Mouse (Mus musculus): ENCODE results near the gene Adamts6. TPM values are rescaled to one million over a fixed set of nuclear protein-coding genes. Genes with fewer than 3 reads are reported as not detected.

Adamts6 gene
- polyA plus RNA-seq, 1 experiment: not detected

DNA sequence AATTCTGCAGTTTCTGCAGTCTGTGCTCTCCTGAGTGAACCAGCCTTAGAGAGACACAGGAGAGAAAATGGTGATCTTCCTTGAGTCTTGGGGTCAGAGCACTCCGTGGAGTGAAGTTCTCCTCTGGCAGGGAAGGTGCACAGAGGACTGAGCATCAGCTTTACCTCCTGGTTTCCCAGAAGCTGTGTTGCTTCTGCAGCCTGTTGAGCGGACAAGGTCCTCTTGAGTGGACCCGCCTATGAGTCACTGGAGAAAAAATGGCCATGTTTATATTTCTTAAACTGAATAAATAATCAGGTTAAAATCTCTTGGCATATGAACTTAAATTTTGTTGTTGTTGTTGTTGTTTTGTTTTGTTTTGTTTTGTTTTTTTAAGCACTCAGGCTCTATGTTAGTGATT is 41.7 kb downstream of the Adamts6 start:
- H3K9me3 ChIP-seq (ENCODE audit: control insufficient read depth, low read length): no peaks in the 10 kb centered on the region

DNA sequence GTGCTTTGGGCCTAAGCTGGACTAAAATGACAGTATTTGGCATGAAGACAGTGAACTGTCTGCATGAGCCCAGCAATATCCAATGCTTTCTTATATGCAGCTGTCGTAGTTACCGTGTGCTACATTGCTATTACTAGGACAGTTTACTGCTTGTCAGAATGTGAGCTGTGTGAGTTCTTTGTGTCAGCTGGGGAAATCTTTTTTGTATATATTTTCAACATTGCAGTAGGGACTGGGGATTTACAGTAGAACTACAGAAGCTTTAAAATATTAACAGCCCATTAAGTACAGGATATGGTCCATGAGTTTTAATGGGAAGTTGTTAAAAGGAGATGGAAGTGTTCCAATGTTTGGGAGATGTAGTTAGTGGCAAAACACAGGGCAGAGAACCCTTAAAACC is 42.1 kb downstream of the Adamts6 start:
- H3K4me3 ChIP-seq (replicated peaks): no peak overlapping the region
- no peaks in the 10 kb centered on the region for H3K9me3 ChIP-seq (ENCODE audit: control insufficient read depth, low read length)
- H3K36me3 ChIP-seq (ENCODE audit: control insufficient read depth): no peaks in the 10 kb centered on the region
- no peak for TF ChIP-seq GATA1 (IDR thresholded peaks at IDR 0.05; ENCODE audit: low read length)
- TF ChIP-seq TAL1 (IDR thresholded peaks at IDR 0.05; ENCODE audit: low read length): no peak
- no peaks in the 10 kb centered on the region for H3K4me1 ChIP-seq (ENCODE audit: control insufficient read depth)
- H3K27me3 ChIP-seq (ENCODE audit: control insufficient read depth): no peaks in the 10 kb centered on the region

More for the DNA sequence above, 41.7 kb downstream of the Adamts6 start:
- Histone ChIP-seq H3K27me3 (ENCODE audit: control insufficient read depth) (no peaks in the 10 kb centered on the region), H3K4me1 (ENCODE audit: control insufficient read depth) (no peaks in the 10 kb centered on the region), H3K36me3 (ENCODE audit: control insufficient read depth) (no peaks in the 10 kb centered on the region), H3K4me3 (replicated peaks) (no peak overlapping the region)
- TF ChIP-seq TAL1 (IDR thresholded peaks at IDR 0.05; ENCODE audit: low read length) (no peak), GATA1 (IDR thresholded peaks at IDR 0.05; ENCODE audit: low read length) (no peak)

DNA sequence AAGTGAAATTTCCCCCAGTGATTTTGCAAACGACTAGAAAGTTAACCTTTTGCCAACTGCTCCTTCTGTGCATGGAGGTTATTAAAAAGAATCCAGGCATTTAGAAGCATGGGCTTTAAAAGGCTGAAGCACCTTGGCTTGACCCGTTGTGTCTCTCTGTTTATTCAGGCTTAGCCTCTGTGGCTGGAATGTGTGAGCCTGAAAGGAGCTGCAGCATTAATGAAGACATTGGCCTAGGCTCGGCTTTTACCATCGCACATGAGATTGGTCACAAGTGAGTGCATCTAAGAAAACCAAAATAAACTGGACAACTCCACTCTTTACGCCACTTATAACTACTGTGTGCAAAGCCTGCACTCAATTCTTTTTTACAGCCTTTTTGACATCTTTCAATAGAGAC is 65.0 kb downstream of the Adamts6 start:
- H3K4me3 ChIP-seq (replicated peaks): no peak overlapping the region
- H3K4me1 ChIP-seq (ENCODE audit: control insufficient read depth): no peaks in the 10 kb centered on the region
- H3K36me3 ChIP-seq (ENCODE audit: control insufficient read depth): no peaks in the 10 kb centered on the region
- TF ChIP-seq TAL1 (IDR thresholded peaks at IDR 0.05; ENCODE audit: low read length): no peak
- no peak for TF ChIP-seq GATA1 (IDR thresholded peaks at IDR 0.05; ENCODE audit: low read length)
- H3K27me3 ChIP-seq (ENCODE audit: control insufficient read depth): no peaks in the 10 kb centered on the region
- no peaks in the 10 kb centered on the region for H3K9me3 ChIP-seq (ENCODE audit: control insufficient read depth, low read length)

DNA sequence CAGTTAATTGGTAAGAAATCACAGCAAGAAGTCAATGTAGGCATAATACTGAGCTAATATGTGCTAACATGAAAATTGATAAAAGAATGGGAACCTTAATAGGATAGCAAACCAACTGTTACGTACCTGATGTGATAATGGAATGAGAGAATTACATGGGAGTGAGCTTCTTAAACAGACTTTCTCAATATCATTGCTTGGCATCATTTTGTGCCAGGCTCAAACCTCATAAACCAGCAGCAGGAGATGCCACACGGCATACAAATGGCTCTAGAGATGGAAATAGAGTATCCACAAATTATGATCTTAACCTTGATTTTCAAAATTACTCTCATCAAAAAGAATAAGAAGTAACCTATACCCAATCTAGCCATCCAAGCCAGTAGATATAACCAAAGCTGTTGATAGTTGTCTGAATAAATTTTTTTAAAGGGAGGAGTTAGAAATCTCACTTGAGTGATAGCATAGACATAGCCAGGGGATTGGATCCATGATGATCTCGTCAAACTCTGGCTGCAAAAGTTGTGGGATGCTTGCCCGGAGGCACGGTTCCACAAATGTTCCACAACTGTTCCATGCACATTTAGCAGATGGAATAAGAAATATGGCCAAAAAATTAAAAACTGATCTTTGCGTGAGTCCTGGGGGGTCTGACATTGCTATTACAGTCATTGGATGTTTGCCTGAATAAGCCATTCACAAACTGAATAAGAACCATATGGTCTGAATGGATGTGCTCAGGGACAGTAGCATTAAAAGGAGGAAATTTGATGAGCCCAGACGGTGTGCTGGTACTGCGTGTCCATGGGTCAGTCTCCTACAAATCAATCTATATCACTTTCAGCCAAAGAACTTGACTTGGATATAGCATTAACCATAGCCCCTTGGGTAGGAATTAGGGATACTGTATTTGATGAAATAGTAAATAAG is 106.1 kb downstream of the Adamts6 start:
- Histone ChIP-seq H3K27me3 (ENCODE audit: control insufficient read depth) (no peaks in the 10 kb centered on the region), H3K4me1 (ENCODE audit: control insufficient read depth) (no peaks in the 10 kb centered on the region), H3K4me3 (replicated peaks) (no peak overlapping the region), H3K9me3 (ENCODE audit: control insufficient read depth, low read length) (no peaks in the 10 kb centered on the region), H3K36me3 (ENCODE audit: control insufficient read depth) (no peaks in the 10 kb centered on the region)
- no peak for TF ChIP-seq GATA1 (IDR thresholded peaks at IDR 0.05; ENCODE audit: low read length)
- TF ChIP-seq TAL1 (IDR thresholded peaks at IDR 0.05; ENCODE audit: low read length): no peak

DNA sequence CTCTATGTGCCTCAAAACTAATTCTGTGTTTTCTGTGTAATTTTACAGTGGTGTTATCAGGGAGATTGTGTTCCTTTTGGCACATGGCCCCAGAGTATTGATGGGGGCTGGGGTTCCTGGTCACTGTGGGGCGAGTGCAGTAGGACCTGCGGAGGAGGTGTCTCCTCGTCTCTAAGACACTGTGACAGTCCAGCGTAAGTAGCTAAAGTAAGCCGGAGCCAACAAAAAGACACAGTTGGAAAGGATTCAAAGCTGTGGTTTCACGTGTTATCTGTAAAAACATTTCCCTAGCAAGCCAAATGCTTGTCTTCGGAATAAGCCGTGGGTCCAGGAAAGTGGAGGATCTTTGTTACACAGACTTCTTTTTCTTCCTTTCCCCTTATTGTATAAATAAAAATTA is 110.2 kb downstream of the Adamts6 start:
- Histone ChIP-seq H3K4me1 (ENCODE audit: control insufficient read depth) (no peaks in the 10 kb centered on the region), H3K4me3 (replicated peaks) (no peak overlapping the region), H3K36me3 (ENCODE audit: control insufficient read depth) (no peaks in the 10 kb centered on the region), H3K27me3 (ENCODE audit: control insufficient read depth) (no peaks in the 10 kb centered on the region), H3K9me3 (ENCODE audit: control insufficient read depth, low read length) (no peaks in the 10 kb centered on the region)
- TF ChIP-seq TAL1 (IDR thresholded peaks at IDR 0.05; ENCODE audit: low read length): no peak
- TF ChIP-seq GATA1 (IDR thresholded peaks at IDR 0.05; ENCODE audit: low read length): no peak

DNA sequence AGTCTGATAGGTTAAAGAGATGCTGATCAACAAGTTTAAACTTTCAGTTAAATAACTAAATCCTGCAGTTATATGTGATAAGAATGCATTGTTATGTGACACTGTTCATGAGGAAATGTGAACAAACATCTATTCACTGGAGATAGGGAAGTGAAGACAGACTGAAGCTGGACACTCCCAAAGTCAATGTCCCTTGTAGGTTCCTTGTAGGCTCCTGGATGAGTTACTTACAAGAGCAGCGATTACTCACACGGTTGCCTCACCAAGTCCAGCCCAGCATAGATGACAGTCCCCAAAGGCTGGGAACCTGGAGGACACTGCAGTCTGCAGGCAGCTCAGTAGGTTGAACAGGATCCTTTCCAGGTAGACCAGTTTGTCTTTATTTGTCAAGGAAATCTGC is 145.1 kb downstream of the Adamts6 start:
- Histone ChIP-seq H3K36me3 (ENCODE audit: control insufficient read depth) (no peaks in the 10 kb centered on the region), H3K4me1 (ENCODE audit: control insufficient read depth) (no peaks in the 10 kb centered on the region), H3K27me3 (ENCODE audit: control insufficient read depth) (no peaks in the 10 kb centered on the region), H3K9me3 (ENCODE audit: control insufficient read depth, low read length) (no peaks in the 10 kb centered on the region), H3K4me3 (replicated peaks) (no peak overlapping the region)
- TF ChIP-seq GATA1 (IDR thresholded peaks at IDR 0.05; ENCODE audit: low read length): no peak
- TF ChIP-seq TAL1 (IDR thresholded peaks at IDR 0.05; ENCODE audit: low read length): no peak

DNA sequence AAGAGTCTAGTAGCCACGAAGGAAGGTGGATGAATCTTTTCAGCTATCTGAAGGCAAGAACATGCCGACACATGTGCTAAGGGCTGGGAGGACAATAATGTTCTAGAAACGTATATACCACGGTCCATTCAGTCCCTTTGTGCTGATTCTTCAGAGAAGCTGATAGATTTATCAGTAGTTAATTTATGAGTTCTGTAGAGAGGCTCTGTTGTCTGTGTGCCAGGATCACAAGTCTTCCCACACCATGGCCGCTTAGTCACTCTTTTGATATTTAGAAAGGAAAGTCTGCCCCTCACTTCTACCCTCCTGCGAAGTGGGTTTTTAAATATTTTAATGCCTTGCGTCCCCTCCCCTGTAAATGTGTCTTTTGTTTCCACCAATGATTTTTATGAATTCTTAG is 154.9 kb downstream of the Adamts6 start:
- H3K27me3 ChIP-seq (ENCODE audit: control insufficient read depth): no peaks in the 10 kb centered on the region
- no peaks in the 10 kb centered on the region for H3K4me1 ChIP-seq (ENCODE audit: control insufficient read depth)
- no peak overlapping the region for H3K4me3 ChIP-seq (replicated peaks)
- no peaks in the 10 kb centered on the region for H3K36me3 ChIP-seq (ENCODE audit: control insufficient read depth)
- TF ChIP-seq TAL1 (IDR thresholded peaks at IDR 0.05; ENCODE audit: low read length) (no peak), GATA1 (IDR thresholded peaks at IDR 0.05; ENCODE audit: low read length) (no peak)
- no peaks in the 10 kb centered on the region for H3K9me3 ChIP-seq (ENCODE audit: control insufficient read depth, low read length)

DNA sequence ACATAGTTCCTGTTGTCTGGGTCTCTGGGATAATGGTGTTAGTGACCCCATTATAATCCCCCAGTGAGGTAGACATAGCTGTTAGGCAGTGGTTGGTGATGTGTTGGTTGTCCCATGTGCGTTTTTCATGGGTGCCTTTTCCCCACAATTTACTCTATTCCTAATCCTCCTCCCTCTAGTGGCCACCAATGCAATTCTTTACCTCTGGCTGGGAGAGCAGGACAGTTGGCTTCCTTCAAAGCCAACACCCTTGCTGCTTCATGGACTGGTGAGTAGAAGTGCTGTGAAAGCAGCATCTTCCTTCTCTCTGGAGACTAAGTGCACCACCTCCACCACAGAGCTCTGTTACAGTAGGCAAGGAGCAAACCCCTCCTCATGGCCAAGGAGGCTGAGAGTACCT is 157.8 kb downstream of the Adamts6 start:
- no peaks in the 10 kb centered on the region for H3K4me1 ChIP-seq (ENCODE audit: control insufficient read depth)
- H3K27me3 ChIP-seq (ENCODE audit: control insufficient read depth): no peaks in the 10 kb centered on the region
- no peak overlapping the region for H3K4me3 ChIP-seq (replicated peaks)
- H3K9me3 ChIP-seq (ENCODE audit: control insufficient read depth, low read length): no peaks in the 10 kb centered on the region
- TF ChIP-seq GATA1 (IDR thresholded peaks at IDR 0.05; ENCODE audit: low read length) (no peak), TAL1 (IDR thresholded peaks at IDR 0.05; ENCODE audit: low read length) (no peak)
- H3K36me3 ChIP-seq (ENCODE audit: control insufficient read depth): no peaks in the 10 kb centered on the region

DNA sequence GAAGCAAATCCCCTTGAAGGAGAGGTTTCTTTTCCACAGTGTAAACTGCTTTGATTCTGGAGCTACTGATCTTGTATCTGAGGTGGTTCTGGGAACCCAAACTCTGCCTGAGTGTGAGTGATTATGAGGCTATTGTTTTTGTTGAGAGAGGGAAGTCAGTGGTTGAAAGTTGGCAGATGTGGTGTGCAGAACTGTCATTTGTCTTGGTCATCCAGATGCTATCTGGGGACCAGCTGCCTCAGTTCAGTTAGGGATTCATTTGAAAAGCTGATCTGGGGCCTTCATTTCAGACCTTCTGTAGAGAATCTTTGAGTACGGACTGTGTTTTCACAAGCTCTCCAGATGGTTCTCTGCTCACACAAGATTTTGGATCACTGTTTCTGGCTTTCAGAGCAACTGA is 159.3 kb downstream of the Adamts6 start:
- Histone ChIP-seq H3K4me1 (ENCODE audit: control insufficient read depth) (no peaks in the 10 kb centered on the region), H3K4me3 (replicated peaks) (no peak overlapping the region), H3K9me3 (ENCODE audit: control insufficient read depth, low read length) (no peaks in the 10 kb centered on the region), H3K36me3 (ENCODE audit: control insufficient read depth) (no peaks in the 10 kb centered on the region), H3K27me3 (ENCODE audit: control insufficient read depth) (no peaks in the 10 kb centered on the region)
- TF ChIP-seq GATA1 (IDR thresholded peaks at IDR 0.05; ENCODE audit: low read length): no peak
- no peak for TF ChIP-seq TAL1 (IDR thresholded peaks at IDR 0.05; ENCODE audit: low read length)
